Mouse (Mus musculus): ENCODE measurements around the gene Sppl3.

Sppl3 gene

GRCm38 (mm10) chr5:115010577-115011216, at the start of gene Sppl3:
Gene Sppl3, plus strand, starts transcription at chr5:115011137.
- peak; percentile 74 for DNase-seq (ENCODE audit: low read depth, low spot score)

- DNase-seq (ENCODE audit: low read depth, low spot score): no peak
Observed at GRCm38 (mm10) chr5:114961590-114962360, 49.2 kb upstream of the Sppl3 start.

GRCm38 (mm10) chr5:114964315-114964966, 46.5 kb upstream of the Sppl3 start:
- DNase-seq (ENCODE audit: low read depth, low spot score): no peak

- DNase-seq (ENCODE audit: low read depth, low spot score): no peak
Observed at GRCm38 (mm10) chr5:114964967-114965898, 45.7 kb upstream of the Sppl3 start.

GRCm38 (mm10) chr5:114967523-114968268, 43.2 kb upstream of the Sppl3 start:
- DNase-seq (ENCODE audit: low read depth, low spot score): no peak

GRCm38 (mm10) chr5:114968651-114969050, 42.3 kb upstream of the Sppl3 start:
- DNase-seq (ENCODE audit: low read depth, low spot score): no peak

GRCm38 (mm10) chr5:114969064-114969463, 41.9 kb upstream of the Sppl3 start:
- DNase-seq (ENCODE audit: low read depth, low spot score): no peak

GRCm38 (mm10) chr5:114969609-114970215, 41.2 kb upstream of the Sppl3 start:
- no peak for DNase-seq (ENCODE audit: low read depth, low spot score)

- DNase-seq (ENCODE audit: low read depth, low spot score): no peak
Observed at GRCm38 (mm10) chr5:114970824-114971227, 40.1 kb upstream of the Sppl3 start, which contains the start of gene Hnf1a. Gene Hnf1a, minus strand, starts transcription at chr5:114971094.

GRCm38 (mm10) chr5:114972201-114972600, 38.7 kb upstream of the Sppl3 start:
- peak; percentile 39 for DNase-seq (ENCODE audit: low read depth, low spot score)

GRCm38 (mm10) chr5:114973131-114973530, 37.8 kb upstream of the Sppl3 start:
- no peak for DNase-seq (ENCODE audit: low read depth, low spot score)

GRCm38 (mm10) chr5:114976935-114977334, 34.0 kb upstream of the Sppl3 start:
- DNase-seq (ENCODE audit: low read depth, low spot score): no peak

GRCm38 (mm10) chr5:114978473-114978872, 32.5 kb upstream of the Sppl3 start:
- no peak for DNase-seq (ENCODE audit: low read depth, low spot score)

GRCm38 (mm10) chr5:114978888-114979249, 32.1 kb upstream of the Sppl3 start:
- peak; percentile 70 for DNase-seq (ENCODE audit: low read depth, low spot score)

GRCm38 (mm10) chr5:114979250-114980121, 31.5 kb upstream of the Sppl3 start:
- DNase-seq (ENCODE audit: low read depth, low spot score): peak; percentile 45

GRCm38 (mm10) chr5:114980122-114980748, 30.7 kb upstream of the Sppl3 start:
- DNase-seq (ENCODE audit: low read depth, low spot score): no peak

GRCm38 (mm10) chr5:114982001-114982400, 28.9 kb upstream of the Sppl3 start:
- no peak for DNase-seq (ENCODE audit: low read depth, low spot score)

- DNase-seq (ENCODE audit: low read depth, low spot score): no peak
Observed at GRCm38 (mm10) chr5:114985074-114985473, 25.9 kb upstream of the Sppl3 start.

GRCm38 (mm10) chr5:114996447-114996846, 14.5 kb upstream of the Sppl3 start:
- DNase-seq (ENCODE audit: low read depth, low spot score): no peak
